Mouse (Mus musculus): ENCODE results near the gene Plekhb1.

The Plekhb1 gene

GRCm38 (mm10) chr7:100651011-100651410 is 11.2 kb downstream of the Plekhb1 start:
- TF ChIP-seq CTCF (conservative IDR thresholded peaks at IDR 0.05; ENCODE audit: low read length) = no peak
- Histone ChIP-seq H3K4me1 (replicated peaks; ENCODE audit: low read depth, low read length) (peaks cover 64% of the 10 kb centered on the region), H3K27me3 (ENCODE audit: insufficient read depth, low read length) (no peaks in the 10 kb centered on the region), H3K9me3 (ENCODE audit: low read length) (no peaks in the 10 kb centered on the region), H3K36me3 (ENCODE audit: insufficient read depth, low read length) (peaks cover 13% of the 10 kb centered on the region), H3K4me3 (replicated peaks; ENCODE audit: low read length) (no peak overlapping the region)

GRCm38 (mm10) chr7:100650421-100650820 is 11.8 kb downstream of the Plekhb1 start:
- no peak for TF ChIP-seq POU5F1 (IDR thresholded peaks at IDR 0.05; ENCODE audit: borderline replicate concordance, low read length)
- TF ChIP-seq NANOG (IDR thresholded peaks at IDR 0.05; ENCODE audit: borderline replicate concordance, low read length) = no peak
- no peak for TF ChIP-seq CTCF (conservative IDR thresholded peaks at IDR 0.05; ENCODE audit: low read length)
- Histone ChIP-seq H3K4me1 (replicated peaks; ENCODE audit: low read depth, low read length) (peaks cover 59% of the 10 kb centered on the region), H3K36me3 (ENCODE audit: insufficient read depth, low read length) (peaks cover 15% of the 10 kb centered on the region), H3K9me3 (ENCODE audit: low read length) (no peaks in the 10 kb centered on the region), H3K4me3 (replicated peaks; ENCODE audit: low read length) (no peak overlapping the region), H3K27me3 (ENCODE audit: insufficient read depth, low read length) (no peaks in the 10 kb centered on the region)

GRCm38 (mm10) chr7:100649826-100650225 is 12.4 kb downstream of the Plekhb1 start:
- Histone ChIP-seq H3K9me3 (ENCODE audit: low read length) (no peaks in the 10 kb centered on the region), H3K4me3 (replicated peaks; ENCODE audit: low read length) (no peak overlapping the region), H3K27me3 (ENCODE audit: insufficient read depth, low read length) (no peaks in the 10 kb centered on the region), H3K4me1 (replicated peaks; ENCODE audit: low read depth, low read length) (peaks cover 57% of the 10 kb centered on the region), H3K36me3 (ENCODE audit: insufficient read depth, low read length) (peaks cover 15% of the 10 kb centered on the region)
- TF ChIP-seq CTCF (conservative IDR thresholded peaks at IDR 0.05; ENCODE audit: low read length) = no peak
- no peak for TF ChIP-seq POU5F1 (IDR thresholded peaks at IDR 0.05; ENCODE audit: borderline replicate concordance, low read length)
- no peak for TF ChIP-seq NANOG (IDR thresholded peaks at IDR 0.05; ENCODE audit: borderline replicate concordance, low read length)

DNA sequence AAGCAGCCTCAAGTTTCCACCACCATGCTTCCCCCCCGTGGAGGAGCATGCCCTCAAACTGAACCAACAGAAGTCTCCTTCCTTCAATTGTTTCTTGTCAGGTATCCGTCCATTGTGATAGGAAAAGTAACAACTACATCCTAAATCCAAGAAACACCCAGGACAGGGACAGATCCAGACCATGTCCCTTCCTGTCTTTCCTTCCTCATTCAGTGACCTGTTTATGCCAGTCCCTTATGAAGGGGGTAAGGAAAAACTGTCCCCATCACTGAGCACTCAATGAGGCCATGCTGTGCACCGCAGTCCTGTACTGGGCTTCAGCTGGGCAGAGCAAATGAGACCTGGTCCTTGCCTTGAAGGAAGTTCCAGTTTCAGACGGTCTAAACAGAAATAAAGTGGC is 13.1 kb downstream of the Plekhb1 start:
- TF ChIP-seq NANOG (IDR thresholded peaks at IDR 0.05; ENCODE audit: borderline replicate concordance, low read length) (no peak), POU5F1 (IDR thresholded peaks at IDR 0.05; ENCODE audit: borderline replicate concordance, low read length) (no peak), CTCF (conservative IDR thresholded peaks at IDR 0.05; ENCODE audit: low read length) (no peak)
- Histone ChIP-seq H3K9me3 (ENCODE audit: low read length) (no peaks in the 10 kb centered on the region), H3K4me3 (replicated peaks; ENCODE audit: low read length) (no peak overlapping the region)

DNA sequence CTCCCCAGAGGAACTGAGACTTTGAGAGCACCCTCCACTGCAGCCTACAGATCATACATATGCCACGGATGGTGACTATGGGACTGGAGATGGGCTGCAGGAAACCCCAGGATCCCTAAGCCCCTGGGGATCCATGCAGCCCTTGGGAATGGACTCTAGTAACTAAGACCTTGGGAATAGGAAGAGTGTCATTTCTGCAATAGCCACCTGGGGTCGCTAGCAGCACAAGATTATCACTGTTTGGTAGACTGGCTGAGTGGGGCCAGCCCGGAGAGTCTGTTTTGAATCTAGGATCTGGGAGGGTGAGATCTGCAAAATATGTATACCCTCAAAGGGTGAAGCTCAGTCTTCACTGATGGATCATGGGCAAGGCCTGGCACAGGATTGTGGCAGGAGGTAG is 17.1 kb downstream of the Plekhb1 start:
- Histone ChIP-seq H3K4me3 (replicated peaks; ENCODE audit: low read length) (no peak overlapping the region), H3K4me1 (replicated peaks; ENCODE audit: low read depth, low read length) (peaks cover 26% of the 10 kb centered on the region), H3K9me3 (ENCODE audit: low read length) (no peaks in the 10 kb centered on the region), H3K36me3 (ENCODE audit: insufficient read depth, low read length) (peaks cover 39% of the 10 kb centered on the region), H3K27me3 (ENCODE audit: insufficient read depth, low read length) (no peaks in the 10 kb centered on the region)
- TF ChIP-seq CTCF (conservative IDR thresholded peaks at IDR 0.05; ENCODE audit: low read length) (peak; percentile 80), POU5F1 (IDR thresholded peaks at IDR 0.05; ENCODE audit: borderline replicate concordance, low read length) (no peak), NANOG (IDR thresholded peaks at IDR 0.05; ENCODE audit: borderline replicate concordance, low read length) (no peak)

More for the DNA sequence above, 13.1 kb downstream of the Plekhb1 start:
- H3K36me3 ChIP-seq (ENCODE audit: insufficient read depth, low read length) = peaks cover 17% of the 10 kb centered on the region
- no peaks in the 10 kb centered on the region for H3K27me3 ChIP-seq (ENCODE audit: insufficient read depth, low read length)
- H3K4me1 ChIP-seq (replicated peaks; ENCODE audit: low read depth, low read length) = peaks cover 52% of the 10 kb centered on the region

GRCm38 (mm10) chr7:100642413-100642812 is 19.8 kb downstream of the Plekhb1 start:
- H3K4me3 ChIP-seq (replicated peaks; ENCODE audit: low read length) = no peak overlapping the region
- H3K27me3 ChIP-seq (ENCODE audit: insufficient read depth, low read length) = no peaks in the 10 kb centered on the region
- H3K9me3 ChIP-seq (ENCODE audit: low read length) = no peaks in the 10 kb centered on the region
- TF ChIP-seq POU5F1 (IDR thresholded peaks at IDR 0.05; ENCODE audit: borderline replicate concordance, low read length) = no peak
- TF ChIP-seq NANOG (IDR thresholded peaks at IDR 0.05; ENCODE audit: borderline replicate concordance, low read length) = no peak
- no peak for TF ChIP-seq CTCF (conservative IDR thresholded peaks at IDR 0.05; ENCODE audit: low read length)
- H3K36me3 ChIP-seq (ENCODE audit: insufficient read depth, low read length) = peaks cover 42% of the 10 kb centered on the region
- peaks cover 16% of the 10 kb centered on the region for H3K4me1 ChIP-seq (replicated peaks; ENCODE audit: low read depth, low read length)

DNA sequence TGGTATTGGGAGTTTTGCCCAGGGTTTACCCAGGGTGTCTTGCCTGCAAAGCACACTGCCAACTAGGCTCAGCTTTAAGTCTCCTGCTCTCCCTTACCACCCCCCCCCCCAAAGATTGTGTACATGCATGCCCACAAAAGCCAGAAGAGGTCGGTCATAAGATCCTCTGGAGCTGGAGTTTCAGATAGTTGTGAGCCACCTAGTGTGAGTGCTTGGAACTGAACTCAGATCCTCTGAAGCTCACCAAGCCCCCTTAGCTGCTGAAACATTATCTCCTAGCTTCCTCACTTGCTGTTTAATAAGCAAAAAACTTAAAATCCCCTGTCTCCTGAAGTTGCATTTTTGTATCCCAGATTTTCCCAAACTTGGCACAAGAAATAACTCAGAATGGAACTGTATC is 24.6 kb downstream of the Plekhb1 start:
- Histone ChIP-seq H3K9me3 (ENCODE audit: low read length) (no peaks in the 10 kb centered on the region), H3K4me1 (replicated peaks; ENCODE audit: low read depth, low read length) (peaks cover 4% of the 10 kb centered on the region; the same call in 1 of the 2 replicates), H3K4me3 (replicated peaks; ENCODE audit: low read length) (no peak overlapping the region), H3K27me3 (ENCODE audit: insufficient read depth, low read length) (no peaks in the 10 kb centered on the region), H3K36me3 (ENCODE audit: insufficient read depth, low read length) (peaks cover 68% of the 10 kb centered on the region)
- TF ChIP-seq CTCF (conservative IDR thresholded peaks at IDR 0.05; ENCODE audit: low read length) (peak; percentile 29), NANOG (IDR thresholded peaks at IDR 0.05; ENCODE audit: borderline replicate concordance, low read length) (no peak), POU5F1 (IDR thresholded peaks at IDR 0.05; ENCODE audit: borderline replicate concordance, low read length) (no peak)

DNA sequence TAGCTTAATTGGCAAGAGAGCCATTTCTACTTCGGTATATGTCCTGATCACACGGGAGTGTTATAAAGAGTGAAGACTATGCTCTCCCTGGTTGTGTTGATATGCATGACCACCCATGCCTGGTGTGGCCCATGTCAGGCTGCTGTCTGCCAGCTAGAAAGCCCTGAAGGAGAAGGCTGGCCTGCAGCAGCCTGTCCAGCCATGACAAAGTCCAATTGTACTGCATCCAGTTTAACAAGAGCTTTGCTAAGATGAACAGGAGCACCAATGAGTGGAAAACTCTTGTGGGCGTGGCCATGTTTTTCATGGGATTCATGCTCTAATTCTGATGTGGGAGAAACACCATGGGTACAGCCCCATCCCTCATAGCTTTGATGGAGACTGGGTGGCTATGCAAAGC is 37.7 kb downstream of the Plekhb1 start:
- H3K27me3 ChIP-seq (ENCODE audit: insufficient read depth, low read length) = no peaks in the 10 kb centered on the region
- TF ChIP-seq CTCF (conservative IDR thresholded peaks at IDR 0.05; ENCODE audit: low read length) (no peak), NANOG (IDR thresholded peaks at IDR 0.05; ENCODE audit: borderline replicate concordance, low read length) (no peak)
- H3K4me1 ChIP-seq (replicated peaks; ENCODE audit: low read depth, low read length) = 0 out of 2 replicates have a peak, but pooled peaks cover 5% of the 10 kb centered on the region
- H3K9me3 ChIP-seq (ENCODE audit: low read length) = no peaks in the 10 kb centered on the region
- no peak overlapping the region for H3K4me3 ChIP-seq (replicated peaks; ENCODE audit: low read length)
- H3K36me3 ChIP-seq (ENCODE audit: insufficient read depth, low read length) = peaks cover 12% of the 10 kb centered on the region

- H3K4me1 ChIP-seq (replicated peaks; ENCODE audit: low read depth, low read length) = peaks cover 9% of the 10 kb centered on the region; the same call in 1 of the 2 replicates
- H3K4me3 ChIP-seq (replicated peaks; ENCODE audit: low read length) = no peak overlapping the region
- H3K9me3 ChIP-seq (ENCODE audit: low read length) = no peaks in the 10 kb centered on the region
- TF ChIP-seq CTCF (conservative IDR thresholded peaks at IDR 0.05; ENCODE audit: low read length) = peak; percentile 70
- no peak for TF ChIP-seq NANOG (IDR thresholded peaks at IDR 0.05; ENCODE audit: borderline replicate concordance, low read length)
- TF ChIP-seq POU5F1 (IDR thresholded peaks at IDR 0.05; ENCODE audit: borderline replicate concordance, low read length) = no peak
- H3K27me3 ChIP-seq (ENCODE audit: insufficient read depth, low read length) = no peaks in the 10 kb centered on the region
- peaks cover 8% of the 10 kb centered on the region; the same call in 1 of the 2 replicates for H3K36me3 ChIP-seq (ENCODE audit: insufficient read depth, low read length)
Observed at GRCm38 (mm10) chr7:100622277-100622676, 39.9 kb downstream of the Plekhb1 start.

All from E14TG2a.4 (cell line).